8 mouse cellular contexts compared by ENCODE assay signal in the genomic region with DNA sequence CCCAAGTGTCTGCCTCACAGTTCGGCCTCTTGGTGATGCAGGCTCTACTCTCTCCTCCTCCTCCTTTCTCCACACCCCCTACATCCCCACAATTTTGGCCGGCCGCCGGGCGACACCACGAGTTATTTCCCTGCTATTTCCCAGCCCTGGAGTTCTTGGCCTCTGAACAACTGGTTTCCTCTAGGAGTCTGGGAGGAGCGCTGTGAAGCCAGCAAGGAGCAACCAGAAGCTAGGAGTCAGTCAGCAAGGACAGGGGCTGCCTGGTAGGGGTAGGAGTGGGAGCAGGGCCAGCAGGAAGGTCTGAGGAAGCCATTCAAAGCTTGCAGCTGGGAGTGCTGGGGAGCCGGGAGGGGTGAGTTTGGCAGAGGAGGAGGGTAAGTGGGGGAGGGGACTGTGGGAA. TPM values are rescaled to one million over a fixed set of nuclear protein-coding genes. Genes with fewer than 3 reads are reported as not detected.
DNase-seq lines count a peak whose midpoint lies in the region; ATAC-seq and TF ChIP-seq lines count a peak whose summit lies in the region.

C1qtnf5 (plus strand) TSS at position 136 of the 400 bp plus-strand sequence.

- WGBS in embryonic facial prominence, embryonic 15.5 days, result 24% methylated on average over 8 of the region's 8 CpGs
- WGBS in kidney, adult 2 months, result 31% methylated on average over 8 of the region's 8 CpGs
- 32% methylated on average over 8 of the region's 8 CpGs for whole genome bisulfite sequencing in limb, embryonic 11.5 days
- WGBS in midbrain, embryonic 16.5 days, result 18% methylated on average over 8 of the region's 8 CpGs

- peak within 1 kb of the TSS; percentile 84 for H3K27ac ChIP-seq in embryonic facial prominence, embryonic 15.5 days (replicated peaks)
- peak within 1 kb of the TSS; percentile 21; the same call in 1 of the 2 replicates for H3K27ac ChIP-seq in kidney, adult 2 months (ENCODE audit: insufficient read depth, low read depth, low read length)
- no peak within 1 kb of the TSS for H3K27ac ChIP-seq in limb, embryonic 11.5 days (replicated peaks; ENCODE audit: low read depth, low read length)
- H3K27ac ChIP-seq in midbrain, embryonic 16.5 days (ENCODE audit: low read length), result peak within 1 kb of the TSS; percentile 58

- peak within 1 kb of the TSS; percentile 35 for H3K4me2 ChIP-seq in embryonic facial prominence, embryonic 15.5 days (replicated peaks)
- H3K4me2 ChIP-seq in limb, embryonic 11.5 days (ENCODE audit: low read depth, severe bottlenecking), result peak within 1 kb of the TSS; percentile 18
- H3K4me2 ChIP-seq in midbrain, embryonic 16.5 days (ENCODE audit: low read length), result peak within 1 kb of the TSS; percentile 37

- DNase-seq in adrenal gland, adult 8-10 months, result peak; percentile 72
- peak; percentile 91 to 92 for DNase-seq in heart, adult 9 months (ENCODE audit: low spot score in 2 of 2)
- DNase-seq in kidney, adult 2 months, result peak; percentile 92
- no peak for DNase-seq in limb, embryonic 11.5 days (ENCODE audit: low spot score)
- peak; percentile 59 for DNase-seq in urinary bladder, postnatal 10 days (ENCODE audit: low spot score)
- no peak for DNase-seq in natural killer cell, adult 2 months (ENCODE audit: low spot score in 2 of 2)

- peaks cover 9% of the 10 kb centered on the region for H3K36me3 ChIP-seq in embryonic facial prominence, embryonic 15.5 days
- H3K36me3 ChIP-seq in kidney, adult 2 months (ENCODE audit: control insufficient read depth, insufficient read depth, low read length), result no peaks in the 10 kb centered on the region
- H3K36me3 ChIP-seq in limb, embryonic 11.5 days (ENCODE audit: control insufficient read depth, insufficient read depth, low read length), result peaks cover 10% of the 10 kb centered on the region; the same call in 1 of the 2 replicates
- H3K36me3 ChIP-seq in midbrain, embryonic 16.5 days (ENCODE audit: control insufficient read depth, insufficient read depth, low read length), result no peaks in the 10 kb centered on the region

- H3K4me1 ChIP-seq in embryonic facial prominence, embryonic 15.5 days, result peaks cover 50% of the 10 kb centered on the region
- H3K4me1 ChIP-seq in kidney, adult 2 months (ENCODE audit: control insufficient read depth, insufficient read depth, low read length), result peaks cover 4% of the 10 kb centered on the region; the same call in 1 of the 2 replicates
- H3K4me1 ChIP-seq in limb, embryonic 11.5 days (ENCODE audit: control insufficient read depth, insufficient read depth, low read length), result peaks cover 33% of the 10 kb centered on the region
- H3K4me1 ChIP-seq in midbrain, embryonic 16.5 days (ENCODE audit: control insufficient read depth, insufficient read depth, low read length), result peaks cover 38% of the 10 kb centered on the region

- H3K9me3 ChIP-seq in embryonic facial prominence, embryonic 15.5 days (replicated peaks), result no peaks in the 10 kb centered on the region
- H3K9me3 ChIP-seq in limb, embryonic 11.5 days (ENCODE audit: control insufficient read depth, low read length), result no peaks in the 10 kb centered on the region
- H3K9me3 ChIP-seq in midbrain, embryonic 16.5 days (replicated peaks; ENCODE audit: control insufficient read depth, low read length, poor library complexity, severe bottlenecking), result no peaks in the 10 kb centered on the region

- peak; percentile 52 for ATAC-seq in embryonic facial prominence, embryonic 15.5 days (ENCODE audit: insufficient number of reproducible peaks, low FRiP score, low TSS enrichment, low read depth)
- ATAC-seq in limb, embryonic 11.5 days (ENCODE audit: insufficient number of reproducible peaks, low FRiP score, low TSS enrichment, low read depth), result no peak
- peak; percentile 59 for ATAC-seq in midbrain, embryonic 16.5 days

- no peak within 1 kb of the TSS for H3K9ac ChIP-seq in embryonic facial prominence, embryonic 15.5 days
- no peak within 1 kb of the TSS for H3K9ac ChIP-seq in limb, embryonic 11.5 days (ENCODE audit: low read length)
- 0 out of 2 replicates have a peak within 1 kb of the TSS, but pooled peaks have one; percentile 15 for H3K9ac ChIP-seq in midbrain, embryonic 16.5 days (ENCODE audit: low read depth, low read length)

- H3K27me3 ChIP-seq in embryonic facial prominence, embryonic 15.5 days, result no peaks in the 10 kb centered on the region
- no peaks in the 10 kb centered on the region for H3K27me3 ChIP-seq in kidney, adult 2 months (replicated peaks; ENCODE audit: control insufficient read depth, insufficient read depth, low read length)
- H3K27me3 ChIP-seq in limb, embryonic 11.5 days (ENCODE audit: control insufficient read depth, insufficient read depth, low read length), result no peaks in the 10 kb centered on the region
- H3K27me3 ChIP-seq in midbrain, embryonic 16.5 days (ENCODE audit: control insufficient read depth, insufficient read depth, low read depth, low read length), result no peaks in the 10 kb centered on the region

- no peak for TF ChIP-seq POLR2A in kidney, adult 2 months (IDR thresholded peaks at IDR 0.05; ENCODE audit: low read depth, low read length)

- H3K4me3 ChIP-seq in embryonic facial prominence, embryonic 15.5 days (replicated peaks), result peak within 1 kb of the TSS; percentile 20
- H3K4me3 ChIP-seq in kidney, adult 2 months (ENCODE audit: insufficient read depth, low read depth, low read length), result peak within 1 kb of the TSS; percentile 9; the same call in 1 of the 2 replicates
- H3K4me3 ChIP-seq in limb, embryonic 11.5 days (ENCODE audit: low read depth, low read length), result no peak within 1 kb of the TSS
- H3K4me3 ChIP-seq in midbrain, embryonic 16.5 days (ENCODE audit: low read depth, low read length), result peak within 1 kb of the TSS; percentile 7; the same call in 1 of the 2 replicates

- TF ChIP-seq CTCF in kidney, adult 2 months (conservative IDR thresholded peaks at IDR 0.05; ENCODE audit: insufficient read depth, insufficient read length, low read depth, low read length), result no peak

RNA-seq across cellular contexts. Expression of gene C1qtnf5, which starts in this region (rescaled TPM):
- total RNA-seq in adrenal gland, adult 8-10 months (2022), result 10 to 100 TPM; 13.7 to 22.0 (median 18.7) TPM
- polyA plus RNA-seq in embryonic facial prominence, embryonic 15.5 days (2015; fragmentation: Nextera tagmentation; extraction: Ambion mirVana), result 5.3 and 6.0 TPM in 2 replicates
- polyA plus RNA-seq in kidney, adult 2 months (2012; rRNA removed), result 16.8 and 19.6 TPM in 2 replicates
- 0.40 and 0.45 TPM in 2 replicates for polyA plus RNA-seq in limb, embryonic 11.5 days (2014; fragmentation: Nextera tagmentation; extraction: Ambion mirVana)
- polyA plus RNA-seq in midbrain, embryonic 16.5 days (2015; fragmentation: Nextera tagmentation; extraction: Ambion mirVana), result 4.6 and 5.5 TPM in 2 replicates

Comparison
In these comparisons a context has a peak if more than half of its experiments do, and no peak if none do; other contexts are left out.
1. DNase-seq: peak in adrenal gland, adult 8-10 months (single experiment), heart, adult 9 months (2 of 2), kidney, adult 2 months (single experiment) and urinary bladder, postnatal 10 days (single experiment); none in limb, embryonic 11.5 days (single experiment) and natural killer cell, adult 2 months (0 of 2).
2. Peak in every context shown above with its lines, with median percentiles within 50 percentile points of each other: H3K4me2 ChIP-seq.